Mouse (Mus musculus) megakaryocyte-erythroid progenitor cell, adult 5-6 weeks (primary cell): ENCODE data around the gene Alg5. TPM values are rescaled to one million over a fixed set of nuclear protein-coding genes. Genes with fewer than 3 reads are reported as not detected.
"Not testable (repeated sequence)": the region's sequence is repeated elsewhere in the genome, so short reads cannot be mapped to it uniquely, and the experiment has no call there.

Experiments
- ATAC-seq: replicated peaks from 2 replicates; pipeline ENCODE4 v1.8.0; 2016; ENCODE audit warnings: mild to moderate bottlenecking, inconsistent platforms; ENCODE audit not compliant: severe bottlenecking, poor library complexity, low FRiP score, low TSS enrichment
- total RNA-seq, 2 experiments: library from RNA; stranded (forward) in 1 of 2; stranded (reverse) in 1 of 2; fragments of 200-1000, 215-1000 nt in 1 of 2; fragments of >200 nt in 1 of 2; fragmentation: Nextera tagmentation in 1 of 2; gene quantifications; 2 replicates each; pipeline ENCODE4 v1.2.3; 2014 to 2017

Gene Alg5
- total RNA-seq, 2 experiments from 2014 or later, result 29.6 to 37.9 TPM

DNA sequence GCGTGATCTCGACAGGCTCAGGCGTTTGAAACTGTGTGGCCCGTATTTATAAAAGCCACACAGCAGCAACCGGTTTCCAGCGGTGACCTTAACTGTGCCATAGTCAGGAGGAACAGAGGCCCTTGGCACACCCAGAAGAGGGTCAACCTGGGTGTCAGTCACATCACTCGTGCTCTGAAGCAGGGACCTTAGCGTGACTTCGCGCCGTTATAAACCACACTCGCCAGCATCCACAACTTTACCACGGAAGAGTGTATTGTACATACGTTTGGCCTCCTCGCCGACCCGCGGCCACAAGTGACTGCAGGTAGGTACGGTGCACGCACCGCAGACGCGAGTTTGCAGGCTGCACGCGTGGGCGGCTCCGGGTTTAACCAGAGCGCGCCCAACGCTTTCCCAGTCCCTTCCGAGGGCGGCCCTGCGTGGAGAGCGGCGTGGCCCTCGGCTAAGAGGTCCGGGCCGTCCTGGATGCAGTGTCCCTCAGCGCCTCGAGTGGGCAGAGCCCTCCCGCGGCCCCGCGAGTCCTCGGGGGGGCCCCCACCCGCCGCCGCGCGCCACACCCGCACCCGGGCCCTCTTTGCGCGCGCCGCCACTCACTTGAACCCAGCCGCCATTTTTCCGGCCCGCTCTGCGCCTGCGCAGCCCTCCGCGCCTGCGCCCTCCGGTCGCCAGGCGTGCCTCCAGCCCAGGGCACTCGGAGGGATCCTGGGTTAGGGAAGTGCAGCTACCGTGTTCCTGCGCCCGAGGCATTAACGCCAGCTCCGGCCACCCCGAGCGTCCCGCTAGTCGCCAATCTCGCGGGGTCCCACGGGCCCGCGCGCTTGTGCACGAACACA lies 710 bp upstream of the Alg5 start:
- peak; percentile 69 for ATAC-seq

DNA sequence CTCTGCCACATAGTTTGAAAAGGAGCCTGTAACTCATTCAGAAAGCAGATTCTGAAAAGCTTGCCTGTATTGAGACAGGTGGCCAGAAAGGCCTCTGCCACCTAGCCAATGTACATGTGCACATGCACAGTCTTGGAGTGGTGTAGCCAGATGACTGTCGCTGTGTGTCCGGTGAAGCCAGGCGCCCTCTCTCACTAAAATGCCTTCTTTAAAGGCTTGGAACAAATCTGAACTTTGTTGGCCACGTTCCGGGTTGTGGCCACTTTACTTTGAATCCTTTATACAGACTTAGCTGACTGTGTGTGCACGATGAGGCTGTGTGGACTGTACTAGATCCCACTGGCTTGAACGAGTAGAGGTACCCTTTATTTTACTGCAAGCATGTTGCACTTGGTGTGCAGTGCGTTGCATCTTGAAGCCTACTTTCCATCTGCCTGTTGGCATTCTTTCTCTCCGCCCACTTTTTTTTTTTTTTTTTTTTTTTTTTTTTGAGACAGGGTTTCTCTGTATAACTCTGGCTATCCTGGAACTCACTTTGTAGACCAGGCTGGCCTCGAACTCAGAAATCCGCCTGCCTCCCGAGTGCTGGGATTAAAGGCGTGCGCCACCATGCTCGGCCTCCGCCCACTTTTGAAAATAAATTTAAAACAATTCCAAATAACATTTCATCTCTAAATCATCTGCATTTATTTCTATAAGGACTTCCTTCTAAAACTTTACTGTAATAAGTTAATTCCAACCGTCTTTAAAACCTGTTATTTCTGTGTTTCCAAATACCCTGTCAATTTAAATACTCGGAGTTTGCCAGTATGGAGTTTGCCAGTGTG lies 975 bp downstream of the Alg5 start:
- peak; percentile 36; the same call in 1 of the 2 replicates for ATAC-seq

DNA sequence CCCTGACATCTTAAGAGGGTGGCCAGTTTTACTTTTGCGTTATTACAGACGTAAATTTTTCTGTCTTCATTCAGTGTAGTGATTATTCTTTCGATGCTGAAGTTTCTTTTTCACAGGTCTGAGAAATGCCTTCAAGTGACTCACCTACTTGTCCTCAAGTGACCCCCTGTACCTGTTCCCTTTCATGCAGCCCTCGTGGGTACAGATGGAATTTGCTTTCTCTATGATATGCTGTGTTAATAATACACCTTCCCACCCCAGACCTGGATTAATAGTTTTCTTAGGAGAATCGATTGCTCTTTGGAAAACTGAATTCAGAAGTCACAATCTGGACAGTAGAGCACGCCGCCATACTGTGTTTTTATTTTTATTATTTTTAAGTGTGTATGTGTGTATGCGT lies 2.0 kb downstream of the Alg5 start:
- no peak for ATAC-seq

DNA sequence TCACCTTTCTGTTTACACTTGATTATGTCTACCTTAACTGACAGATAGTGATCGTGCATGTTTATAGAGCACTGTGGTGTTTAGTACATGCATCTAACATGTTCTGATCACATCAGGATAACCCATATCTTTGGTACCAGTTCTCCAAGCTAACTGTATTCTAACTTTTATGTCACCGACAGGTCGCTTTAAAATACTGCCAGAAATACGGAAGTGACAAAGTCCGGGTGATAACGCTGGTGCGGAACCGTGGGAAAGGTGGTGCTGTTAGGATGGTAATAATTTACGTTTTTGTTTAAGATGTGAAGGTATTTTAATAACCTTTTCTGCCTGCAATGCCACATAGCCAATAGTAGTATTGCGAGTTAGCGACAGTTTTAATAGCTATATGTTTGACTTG lies 6.6 kb downstream of the Alg5 start:
- ATAC-seq, result no peak

DNA sequence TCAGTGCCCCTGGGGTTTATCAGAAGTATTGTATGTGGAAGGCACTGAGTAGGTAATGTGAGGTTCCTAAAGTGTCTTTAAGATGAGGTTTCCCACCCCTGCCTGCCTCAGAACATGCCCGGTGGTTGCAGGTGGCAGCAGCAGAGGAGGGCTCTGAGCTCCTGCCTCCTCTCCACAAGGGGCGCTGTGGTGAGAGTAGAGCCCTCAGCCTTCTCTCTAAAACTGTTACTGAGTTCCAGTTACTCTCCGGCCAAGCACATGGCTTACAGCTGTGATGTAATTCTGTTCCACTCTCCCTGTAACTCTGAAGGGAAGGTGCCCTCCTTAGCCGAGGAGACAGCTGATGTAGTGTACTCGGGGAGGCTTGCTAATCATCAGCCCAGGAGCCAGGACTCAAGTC lies 10.5 kb downstream of the Alg5 start:
- ATAC-seq, result peak; percentile 89

DNA sequence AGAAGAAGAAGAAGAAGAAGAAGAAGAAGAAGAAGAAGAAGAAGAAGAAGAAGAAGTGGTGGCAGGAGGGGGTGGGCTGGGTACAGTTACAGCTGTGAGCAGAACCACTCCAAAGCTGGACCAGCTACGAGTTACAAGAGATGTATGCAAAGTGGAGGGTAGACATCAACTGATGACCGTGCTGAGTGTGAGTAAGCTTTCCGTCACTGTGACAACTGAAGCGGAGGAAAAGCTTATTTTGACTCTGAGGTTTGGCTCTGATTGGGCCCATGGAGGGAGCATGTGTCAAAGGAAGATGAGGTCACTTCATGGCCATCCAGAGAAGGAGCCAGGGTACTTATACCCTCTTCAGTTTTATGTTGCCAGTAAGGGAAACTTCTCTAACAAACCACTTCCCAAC lies 18.1 kb downstream of the Alg5 start:
- ATAC-seq, result no peak

DNA sequence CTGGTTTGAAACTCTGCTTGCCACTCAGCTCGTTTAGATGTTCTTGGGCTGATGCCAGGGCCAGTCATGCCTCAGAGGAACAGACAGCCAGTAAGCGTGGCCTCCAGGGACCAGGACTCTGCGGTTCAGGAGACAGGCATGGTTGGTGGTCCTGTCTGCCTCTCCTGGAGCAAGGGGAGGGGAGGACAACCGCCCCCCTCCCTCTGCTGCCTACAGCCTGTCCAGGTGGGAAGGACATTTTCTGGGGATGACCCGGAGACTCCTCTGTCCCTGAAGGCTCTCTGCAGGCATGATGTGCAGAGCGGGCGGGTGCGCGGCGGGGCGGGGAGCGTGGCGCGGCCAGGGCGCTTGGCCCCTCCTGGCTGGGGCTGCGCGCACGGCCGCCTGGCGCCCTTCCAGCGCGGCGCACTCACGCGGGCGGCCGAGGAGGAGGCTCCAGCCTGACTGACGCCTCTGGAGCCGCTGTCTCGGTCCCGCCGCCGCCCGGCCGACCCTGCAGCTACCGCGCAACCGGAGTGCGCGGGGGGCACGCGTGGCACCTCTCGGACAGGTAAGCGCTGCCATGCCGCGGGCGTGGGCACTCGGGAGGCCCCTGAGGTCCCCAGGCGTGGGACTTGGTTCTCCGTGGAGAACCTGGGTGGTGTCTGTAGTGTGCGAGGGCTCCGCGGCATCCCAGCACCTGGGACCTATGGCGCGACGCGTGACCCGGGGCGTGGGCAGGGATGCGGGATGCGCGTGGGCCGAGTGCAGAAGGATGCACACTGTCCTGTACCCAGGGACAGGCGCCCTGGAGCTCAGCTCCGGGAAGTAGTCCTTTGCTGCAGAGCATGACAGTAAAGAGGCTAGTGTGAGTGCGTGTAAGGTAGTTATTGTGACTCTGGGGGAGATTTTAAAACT lies 20.1 kb downstream of the Alg5 start, which contains the start of gene Smad9:
Gene Smad9 (plus strand): TSS at position 438 of the 897 bp plus-strand sequence.
- peak; percentile 26; the same call in 1 of the 2 replicates for ATAC-seq

DNA sequence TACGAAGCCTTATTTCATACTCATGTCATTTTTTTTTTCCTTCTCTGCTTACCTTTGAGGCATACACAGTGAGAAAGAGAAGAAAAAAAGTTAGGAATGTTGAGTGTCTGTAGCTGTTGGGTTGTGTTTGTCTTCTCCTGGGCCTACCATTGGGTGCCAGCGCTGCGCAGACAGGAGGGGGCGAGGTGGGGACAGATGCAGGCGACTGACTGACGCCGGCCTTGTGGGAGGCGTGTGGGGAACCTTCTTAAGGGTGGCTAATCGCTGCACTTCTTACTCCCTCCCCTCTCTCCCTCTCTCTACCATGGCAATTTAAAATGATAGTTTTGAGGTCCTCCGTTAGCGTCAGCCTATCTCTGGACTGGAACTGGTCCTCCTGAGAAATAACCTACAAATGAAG lies 20.7 kb downstream of the Alg5 start:
- peak; percentile 47 for ATAC-seq

DNA sequence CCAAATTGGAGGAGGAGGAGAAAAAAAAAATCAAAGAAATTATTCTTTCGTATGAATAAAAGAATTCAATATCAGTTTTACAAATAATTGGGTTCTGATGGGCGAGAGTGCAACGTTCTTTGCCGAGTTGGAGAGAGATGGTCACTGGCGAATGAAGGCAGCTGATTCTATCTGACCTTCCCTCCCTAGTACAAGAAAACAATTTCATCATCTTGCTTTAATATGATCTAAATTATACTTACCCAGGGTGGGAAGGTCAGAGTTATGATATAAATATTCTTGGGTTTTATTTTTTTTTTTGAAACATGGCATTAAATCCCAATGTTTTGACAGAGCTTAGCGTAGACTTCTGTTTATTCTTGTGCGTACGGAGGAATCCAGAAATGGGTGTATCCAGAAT lies 22.1 kb downstream of the Alg5 start:
- no peak for ATAC-seq

DNA sequence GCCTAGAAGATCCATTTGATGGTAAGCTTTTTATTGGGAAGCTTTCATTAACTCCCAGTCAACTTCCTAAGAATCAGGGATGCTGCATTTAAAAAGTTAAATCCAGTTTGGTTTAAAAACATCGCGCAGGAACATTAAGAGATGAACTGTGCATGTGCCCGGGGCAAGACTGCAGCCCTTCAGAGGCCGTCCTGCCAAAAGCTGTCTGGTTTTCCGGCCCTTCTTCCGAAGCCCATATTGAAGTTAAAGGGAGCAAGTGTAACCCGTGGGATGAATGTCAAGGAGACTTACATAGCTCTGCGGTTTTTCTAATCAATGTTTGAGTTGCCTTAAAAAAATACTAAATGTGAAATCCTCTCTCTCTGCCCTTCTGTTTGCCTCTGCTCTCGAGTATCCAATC lies 23.9 kb downstream of the Alg5 start:
- no peak for ATAC-seq

DNA sequence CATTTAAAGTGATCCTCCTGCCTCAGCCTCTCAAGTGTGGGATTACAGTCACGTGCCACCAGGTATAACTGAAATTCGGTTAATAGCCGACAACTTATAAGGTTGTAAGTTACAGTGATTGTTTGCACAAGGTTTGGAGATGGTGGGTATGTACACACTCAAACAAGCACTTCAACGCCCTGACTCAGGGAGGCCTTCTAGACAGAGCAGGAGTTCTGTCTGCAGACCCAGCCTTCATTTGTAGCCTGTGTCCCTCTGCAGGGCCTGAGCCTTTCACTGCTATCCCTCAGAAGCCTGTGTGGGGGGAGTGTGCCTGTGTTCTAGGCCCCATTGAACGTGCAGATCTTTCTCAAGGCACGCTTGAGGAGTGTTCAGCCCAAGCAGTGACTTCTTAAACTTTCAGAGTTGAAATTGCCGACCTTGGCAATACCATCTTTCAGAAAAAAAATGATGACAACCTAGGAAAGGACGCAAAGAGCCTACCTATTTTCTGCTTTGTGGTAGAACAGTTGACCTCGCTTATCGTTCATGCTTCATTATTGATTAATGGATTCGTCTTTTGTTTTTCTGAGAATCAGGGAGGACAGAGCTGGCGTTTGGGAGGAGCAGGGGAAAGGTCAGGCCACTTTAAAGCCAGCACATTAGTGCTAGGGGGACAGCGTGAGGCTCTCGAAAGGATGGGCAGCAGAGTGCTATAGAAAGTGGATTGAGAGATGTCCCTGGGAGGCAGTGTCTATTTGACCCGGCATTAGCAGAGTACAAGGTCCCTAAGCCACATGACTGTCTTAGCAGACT lies 25.2 kb downstream of the Alg5 start:
- ATAC-seq, result no peak

DNA sequence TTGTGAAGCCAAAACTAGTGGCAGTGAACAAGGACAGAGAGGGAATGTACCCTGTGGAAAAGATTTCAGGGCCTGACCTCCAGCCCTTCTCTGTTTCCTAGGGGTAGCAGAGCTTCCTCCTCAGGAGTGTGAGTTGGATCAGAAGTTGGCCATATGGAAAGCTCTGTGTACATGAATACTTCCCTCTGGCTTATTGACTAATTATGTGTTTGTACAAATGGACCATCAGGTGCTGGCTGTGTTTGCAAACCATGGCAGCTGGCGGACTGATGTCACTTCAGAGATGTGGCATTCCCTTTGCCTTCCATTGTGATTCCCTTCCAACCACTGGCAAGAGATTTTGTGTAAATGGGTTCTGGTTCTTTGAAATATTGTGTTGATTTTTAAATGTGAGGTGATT lies 25.9 kb downstream of the Alg5 start:
- no peak for ATAC-seq

DNA sequence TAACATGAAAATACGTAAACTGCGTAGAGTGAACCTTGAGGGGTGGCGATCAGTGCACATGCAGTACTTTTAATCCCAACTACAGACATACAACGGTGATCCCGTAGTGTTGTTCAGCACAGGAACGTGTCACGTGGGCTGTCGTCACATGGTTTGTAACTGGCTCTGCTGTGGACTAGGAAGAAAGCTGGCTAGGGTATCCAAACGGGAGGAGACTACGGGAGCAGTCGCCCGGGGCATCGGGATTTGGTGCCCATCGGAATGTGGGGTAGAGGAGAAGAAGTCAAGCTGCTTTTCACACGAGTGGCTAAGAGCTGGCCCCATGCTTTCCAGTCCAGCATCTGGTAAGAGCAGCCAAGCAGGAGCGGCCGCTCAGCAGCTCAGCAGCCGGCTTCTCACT lies 29.1 kb downstream of the Alg5 start:
- no peak for ATAC-seq

DNA sequence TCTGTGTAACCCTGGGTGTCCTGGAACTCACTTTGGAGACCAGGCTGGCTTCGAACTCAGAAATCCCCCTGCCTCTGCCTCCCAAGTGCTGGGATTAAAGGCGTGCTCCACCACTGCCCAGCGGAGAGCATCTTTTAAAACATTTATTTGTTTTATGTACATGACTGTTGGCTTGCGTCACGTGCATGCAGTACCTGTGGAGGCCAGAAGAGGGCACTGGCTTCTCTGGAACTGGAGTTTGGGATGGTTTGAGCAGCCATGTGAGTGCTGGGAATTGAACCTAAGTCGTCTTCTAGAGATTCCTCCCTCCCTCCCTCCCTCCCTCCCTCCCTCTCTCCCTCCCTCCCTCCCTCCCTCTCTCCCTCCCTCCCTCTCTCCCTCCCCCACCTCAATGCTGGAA lies 30.2 kb downstream of the Alg5 start:
- ATAC-seq, result not testable (repeated sequence)

DNA sequence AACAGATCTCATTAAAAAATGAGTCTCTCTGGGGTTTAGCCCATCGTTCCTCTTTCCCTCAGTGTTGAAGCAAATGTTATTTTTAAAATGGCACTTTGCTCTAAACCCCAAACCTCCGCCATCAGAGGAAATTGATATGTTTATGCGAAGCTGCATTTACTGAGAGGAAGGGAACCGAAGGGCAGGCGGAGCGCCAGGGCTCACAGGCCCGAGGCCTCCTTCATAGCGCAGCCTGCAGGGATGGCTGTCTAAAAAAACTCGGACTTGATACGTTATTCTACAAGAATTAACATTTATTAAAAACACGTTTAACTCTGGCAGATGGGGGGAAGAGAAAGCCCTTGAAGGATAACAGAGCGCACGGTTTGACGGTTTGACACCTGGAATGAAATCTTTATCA lies 30.7 kb downstream of the Alg5 start:
- no peak for ATAC-seq

DNA sequence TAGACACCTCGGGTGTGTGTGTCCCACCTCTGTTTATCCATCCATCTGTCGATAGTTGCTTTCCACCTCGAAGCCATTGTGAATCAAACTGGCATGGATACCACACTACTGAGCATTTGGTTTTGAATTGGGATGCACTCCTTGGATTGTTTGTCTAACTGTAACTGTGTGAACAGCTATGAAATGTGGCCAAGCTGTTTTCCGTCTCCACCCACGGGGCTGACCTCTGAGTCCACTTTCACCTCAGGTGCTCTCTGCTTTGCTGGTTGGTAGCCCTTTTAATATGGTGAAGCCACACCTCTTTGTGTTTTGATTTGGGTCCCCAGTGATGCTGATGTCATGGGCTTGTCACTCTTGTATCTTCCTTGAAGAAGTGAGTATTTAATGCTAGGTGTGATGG lies 31.5 kb downstream of the Alg5 start:
- no peak for ATAC-seq

DNA sequence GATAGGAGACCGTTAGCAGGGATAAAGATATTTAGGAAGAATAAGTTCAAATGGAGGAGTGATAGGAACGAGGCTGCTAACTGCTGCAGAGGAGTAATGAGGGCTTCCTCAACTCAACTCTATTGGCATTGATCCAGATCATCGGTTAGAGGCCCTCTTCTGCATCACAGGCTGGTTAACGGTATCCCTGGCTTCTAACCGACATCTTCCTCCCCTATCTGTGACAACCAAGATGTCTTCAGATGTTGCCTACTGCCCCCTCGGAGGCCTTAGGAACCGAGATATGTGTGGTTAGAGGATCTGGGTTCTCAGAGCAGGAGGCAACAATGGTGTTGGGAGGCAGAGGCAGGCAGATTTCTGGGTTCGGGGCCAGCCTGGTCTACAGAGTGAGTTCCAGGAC lies 33.3 kb downstream of the Alg5 start:
- 0 out of 2 replicates have a peak, but pooled peaks have one; percentile 34 for ATAC-seq

DNA sequence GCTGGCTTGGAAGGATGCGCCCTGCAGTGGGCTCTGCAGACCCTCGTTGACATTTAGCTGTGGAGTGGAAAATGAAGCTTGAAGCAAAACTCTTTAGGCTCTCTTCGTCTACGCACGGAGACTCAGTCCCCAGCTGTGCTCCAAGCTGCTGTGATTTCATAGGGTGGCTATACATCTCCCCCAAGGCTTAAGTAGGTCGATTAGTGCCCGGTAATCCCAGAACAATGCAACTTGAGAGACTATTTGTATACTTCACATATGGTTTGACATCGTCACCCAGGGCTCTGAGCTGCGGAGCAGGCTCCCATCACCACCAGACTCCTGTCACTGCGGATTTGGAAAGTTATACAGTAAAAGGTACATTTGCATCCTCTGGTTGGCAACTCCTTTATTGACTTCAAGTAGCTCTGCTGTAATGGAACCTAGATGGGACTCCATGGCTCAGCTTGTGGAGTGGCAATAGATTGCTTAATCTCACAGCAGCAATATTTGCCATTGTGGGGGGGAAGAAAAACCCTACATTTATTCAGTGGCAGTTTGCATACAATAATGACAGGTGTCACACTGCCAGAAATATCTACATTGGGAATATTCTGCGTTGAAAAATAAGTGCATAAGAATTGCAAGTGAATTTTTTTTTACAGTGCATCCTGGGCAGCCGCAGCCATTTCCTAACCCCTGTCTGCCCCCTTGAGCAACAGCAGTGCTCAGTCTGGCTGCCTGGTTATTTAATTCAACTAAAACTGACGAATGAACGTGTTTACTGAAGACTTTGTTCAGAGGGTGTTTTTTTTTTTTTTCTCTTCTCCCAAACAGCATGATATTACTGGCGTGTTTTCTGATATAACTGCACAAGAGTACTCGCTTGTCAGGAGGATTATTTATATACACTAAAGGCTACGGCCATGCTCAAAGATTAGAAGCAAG lies 34.3 kb downstream of the Alg5 start:
- no peak for ATAC-seq
